Mouse (Mus musculus): ENCODE data around the gene Safb2. TPM values are rescaled to one million over a fixed set of nuclear protein-coding genes. Genes with fewer than 3 reads are reported as not detected.

The Safb2 gene
- polyA plus RNA-seq, 1 experiment = 110 TPM

DNA sequence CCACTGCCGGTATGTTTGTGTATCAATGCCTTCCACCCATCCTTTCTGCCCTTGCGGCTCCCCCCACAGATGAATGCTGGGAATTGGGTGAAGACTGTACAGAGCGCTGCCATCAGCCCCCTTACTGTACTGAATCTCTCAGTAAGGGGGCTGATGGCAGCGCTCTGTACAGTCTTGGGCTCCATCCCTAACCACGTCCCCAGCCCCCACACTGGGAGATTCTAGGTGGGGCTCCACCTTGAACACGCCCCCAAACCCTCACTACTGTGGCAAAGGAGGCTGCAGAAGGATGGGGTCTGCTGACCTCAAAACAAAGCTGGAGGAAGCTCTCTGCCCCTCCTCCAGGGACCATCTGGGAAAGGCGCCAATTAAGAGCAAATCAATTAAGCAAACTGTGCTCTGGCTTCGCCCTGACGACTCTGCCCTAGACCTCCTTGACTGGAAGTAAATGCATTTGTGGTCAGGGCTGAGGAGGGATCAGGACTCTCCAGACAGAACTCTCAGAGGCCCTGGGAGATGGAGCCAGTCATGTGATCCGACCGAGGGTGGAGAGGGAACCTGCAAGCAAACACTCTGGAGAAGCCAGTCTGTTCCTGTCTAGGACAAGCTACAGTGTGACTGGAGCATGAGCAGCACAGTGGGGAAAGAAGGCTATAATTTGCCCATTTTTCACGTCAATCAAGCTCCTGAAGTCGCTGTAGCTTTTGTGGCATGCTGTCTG lies 68.5 kb downstream of the Safb2 start:
- TF ChIP-seq CTCF (IDR thresholded peaks at IDR 0.05; ENCODE audit: extremely low read depth, insufficient read length, insufficient replicate concordance, low read depth, low read length) (no peak), POLR2A (IDR thresholded peaks at IDR 0.05; ENCODE audit: low read depth, low read length) (no peak)
- Histone ChIP-seq H3K27ac (ENCODE audit: insufficient read depth, low read depth, low read length) (no peak overlapping the region), H3K36me3 (ENCODE audit: control insufficient read depth, insufficient read depth, low read length) (no peaks in the 10 kb centered on the region), H3K4me1 (ENCODE audit: control insufficient read depth, insufficient read depth, insufficient read length, low read length) (peaks cover 9% of the 10 kb centered on the region), H3K27me3 (ENCODE audit: control insufficient read depth, insufficient read depth, low read length) (peaks cover 26% of the 10 kb centered on the region), H3K4me3 (ENCODE audit: low read depth, low read length) (no peak overlapping the region)
- WGBS = 14% methylated on average over 13 of the region's 13 CpGs

DNA sequence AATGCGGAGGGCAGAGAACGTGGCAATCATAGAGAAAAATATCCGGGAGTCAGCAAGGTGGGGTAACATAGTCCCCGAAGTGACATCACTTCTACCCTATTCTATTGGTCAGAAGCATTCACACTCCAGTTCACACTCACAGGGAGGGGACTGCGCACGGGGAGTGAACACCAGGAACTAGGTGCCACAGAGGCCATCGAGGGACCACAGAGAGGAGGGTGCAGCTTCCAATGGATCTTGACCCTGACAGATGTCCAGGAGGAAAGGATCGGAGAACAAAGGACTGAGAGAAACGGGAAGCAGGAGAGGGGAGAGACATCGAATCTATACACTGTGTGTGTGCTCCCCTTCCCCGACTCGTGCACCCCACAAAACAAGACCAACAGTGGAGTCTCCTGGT lies 69.5 kb downstream of the Safb2 start:
- 38% methylated on average over 12 of the region's 12 CpGs for WGBS
- Histone ChIP-seq H3K36me3 (ENCODE audit: control insufficient read depth, insufficient read depth, low read length) (no peaks in the 10 kb centered on the region), H3K4me3 (ENCODE audit: low read depth, low read length) (no peak overlapping the region), H3K27ac (ENCODE audit: insufficient read depth, low read depth, low read length) (no peak overlapping the region), H3K4me1 (ENCODE audit: control insufficient read depth, insufficient read depth, insufficient read length, low read length) (peaks cover 15% of the 10 kb centered on the region), H3K27me3 (ENCODE audit: control insufficient read depth, insufficient read depth, low read length) (peaks cover 35% of the 10 kb centered on the region)
- no peak for TF ChIP-seq CTCF (IDR thresholded peaks at IDR 0.05; ENCODE audit: extremely low read depth, insufficient read length, insufficient replicate concordance, low read depth, low read length)
- TF ChIP-seq POLR2A (IDR thresholded peaks at IDR 0.05; ENCODE audit: low read depth, low read length) = no peak

DNA sequence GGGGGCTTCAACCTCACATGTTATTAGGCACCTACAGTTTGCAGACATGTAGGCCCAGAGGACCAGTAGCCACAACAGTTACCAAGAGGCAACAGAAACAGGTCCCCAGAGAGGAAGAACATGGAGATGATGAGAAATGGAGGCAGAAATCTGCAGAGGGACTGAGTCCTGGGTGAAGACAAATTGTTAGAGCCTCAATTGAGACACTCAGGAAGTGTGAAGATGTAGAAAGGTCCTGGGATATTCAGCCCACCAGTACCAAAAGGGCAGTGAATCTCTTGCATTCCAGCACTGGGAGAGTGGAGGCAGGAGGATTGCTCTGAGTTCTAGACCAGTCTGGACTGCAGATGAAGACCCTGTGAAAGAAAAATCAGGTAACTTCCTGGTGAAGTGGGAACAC lies 70.1 kb downstream of the Safb2 start:
- Histone ChIP-seq H3K27ac (ENCODE audit: insufficient read depth, low read depth, low read length) (no peak overlapping the region), H3K36me3 (ENCODE audit: control insufficient read depth, insufficient read depth, low read length) (no peaks in the 10 kb centered on the region), H3K4me3 (ENCODE audit: low read depth, low read length) (no peak overlapping the region), H3K4me1 (ENCODE audit: control insufficient read depth, insufficient read depth, insufficient read length, low read length) (peaks cover 15% of the 10 kb centered on the region), H3K27me3 (ENCODE audit: control insufficient read depth, insufficient read depth, low read length) (peaks cover 35% of the 10 kb centered on the region)
- no peak for TF ChIP-seq CTCF (IDR thresholded peaks at IDR 0.05; ENCODE audit: extremely low read depth, insufficient read length, insufficient replicate concordance, low read depth, low read length)
- TF ChIP-seq POLR2A (IDR thresholded peaks at IDR 0.05; ENCODE audit: low read depth, low read length) = no peak

DNA sequence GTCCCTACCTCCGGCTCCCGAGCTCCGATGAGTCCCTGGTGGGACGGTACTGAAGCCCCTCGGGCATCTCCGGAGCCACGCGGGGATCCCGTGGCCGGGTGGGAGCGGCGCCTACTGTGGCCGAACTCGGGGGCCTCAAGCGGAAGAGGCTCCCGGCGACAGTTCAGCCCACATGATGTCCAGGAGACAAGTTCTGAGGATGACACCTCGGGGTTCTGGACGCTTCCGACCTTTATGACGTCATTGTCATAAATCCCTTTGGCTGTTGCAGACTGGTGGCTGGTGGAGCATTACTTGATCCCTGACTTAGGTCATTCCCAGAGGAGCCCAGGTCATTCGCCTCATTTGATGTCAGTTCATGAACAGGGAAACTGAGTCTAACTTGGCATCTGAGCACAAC lies 72.1 kb downstream of the Safb2 start, which contains the start of gene Znrf4:
Znrf4 (minus strand) TSS at position 122 of the 400 bp plus-strand sequence.
- H3K4me1 ChIP-seq (ENCODE audit: control insufficient read depth, insufficient read depth, insufficient read length, low read length) = peaks cover 17% of the 10 kb centered on the region
- H3K4me3 ChIP-seq (ENCODE audit: low read depth, low read length) = peak within 1 kb of the TSS; percentile 27
- H3K27ac ChIP-seq (ENCODE audit: insufficient read depth, low read depth, low read length) = no peak within 1 kb of the TSS
- WGBS = 61% methylated on average over 22 of the region's 22 CpGs
- H3K27me3 ChIP-seq (ENCODE audit: control insufficient read depth, insufficient read depth, low read length) = peaks cover 35% of the 10 kb centered on the region
- no peaks in the 10 kb centered on the region for H3K36me3 ChIP-seq (ENCODE audit: control insufficient read depth, insufficient read depth, low read length)
- TF ChIP-seq CTCF (IDR thresholded peaks at IDR 0.05; ENCODE audit: extremely low read depth, insufficient read length, insufficient replicate concordance, low read depth, low read length) (no peak), POLR2A (IDR thresholded peaks at IDR 0.05; ENCODE audit: low read depth, low read length) (no peak)

DNA sequence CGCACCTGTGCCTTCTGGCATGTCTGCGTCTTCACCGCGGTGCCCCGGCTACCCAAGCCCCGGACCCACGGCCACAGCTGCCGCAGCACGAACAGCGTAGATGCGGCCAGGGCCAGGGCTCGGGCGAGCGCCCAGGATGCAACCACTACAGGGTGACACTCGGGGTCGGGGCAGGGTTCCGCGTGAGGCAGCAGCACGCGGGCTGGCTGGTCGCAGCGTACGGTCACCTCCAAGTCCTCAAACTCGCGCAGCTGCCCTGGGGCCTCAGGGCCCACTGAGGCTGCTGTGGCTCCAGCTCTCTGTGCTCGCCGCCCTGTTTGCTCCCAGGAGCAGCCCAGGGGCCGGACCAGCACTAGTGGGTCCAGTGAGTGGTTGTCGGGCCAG lies 72.7 kb downstream of the Safb2 start:
- no peak overlapping the region for H3K27ac ChIP-seq (ENCODE audit: insufficient read depth, low read depth, low read length)

DNA sequence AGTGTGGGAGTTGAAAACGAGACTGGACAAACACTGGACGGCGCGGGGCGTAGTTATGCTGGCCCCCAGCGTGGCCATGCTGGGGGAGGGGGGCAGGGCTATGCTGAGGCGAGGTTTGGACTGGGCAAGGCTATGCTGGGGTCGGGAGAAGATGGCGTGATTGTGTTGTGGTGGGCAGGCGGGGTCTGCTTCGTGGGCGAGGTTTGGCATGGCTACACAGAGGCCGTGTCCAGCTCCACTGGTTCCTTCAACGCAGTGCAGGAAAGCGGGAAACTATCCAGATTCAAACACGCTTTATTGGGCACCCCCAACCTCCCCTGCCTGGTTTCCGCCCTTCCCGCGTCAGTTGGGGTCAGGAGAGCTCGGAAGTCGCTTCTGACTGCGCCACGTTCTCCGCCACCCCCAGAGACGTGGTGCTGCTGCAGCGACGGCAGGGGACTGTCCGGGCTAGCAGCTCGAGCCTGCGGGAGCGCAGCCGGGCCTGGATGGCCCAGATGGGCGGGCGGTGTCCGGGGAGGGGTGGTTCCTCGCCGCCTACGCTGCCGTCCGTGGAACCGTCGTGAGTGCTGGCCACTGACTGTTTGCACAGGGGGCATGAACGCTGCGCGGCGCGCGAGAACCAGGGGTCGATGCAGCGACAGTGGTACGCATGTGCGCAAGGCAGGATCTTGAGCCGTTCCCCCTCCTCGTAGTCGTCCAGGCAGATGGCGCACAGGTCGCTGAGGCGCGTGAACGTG lies 73.2 kb downstream of the Safb2 start:
- Histone ChIP-seq H3K27me3 (ENCODE audit: control insufficient read depth, insufficient read depth, low read length) (peaks cover 35% of the 10 kb centered on the region), H3K4me1 (ENCODE audit: control insufficient read depth, insufficient read depth, insufficient read length, low read length) (peaks cover 26% of the 10 kb centered on the region), H3K27ac (ENCODE audit: insufficient read depth, low read depth, low read length) (no peak overlapping the region), H3K36me3 (ENCODE audit: control insufficient read depth, insufficient read depth, low read length) (no peaks in the 10 kb centered on the region), H3K4me3 (ENCODE audit: low read depth, low read length) (peak overlapping the region; percentile 27)
- 8% methylated on average over 60 of the region's 60 CpGs for WGBS
- no peak for TF ChIP-seq POLR2A (IDR thresholded peaks at IDR 0.05; ENCODE audit: low read depth, low read length)
- TF ChIP-seq CTCF (IDR thresholded peaks at IDR 0.05; ENCODE audit: extremely low read depth, insufficient read length, insufficient replicate concordance, low read depth, low read length) = no peak

More for the DNA sequence above, 72.7 kb downstream of the Safb2 start:
- Histone ChIP-seq H3K4me3 (ENCODE audit: low read depth, low read length) (peak overlapping the region; percentile 27), H3K36me3 (ENCODE audit: control insufficient read depth, insufficient read depth, low read length) (no peaks in the 10 kb centered on the region), H3K4me1 (ENCODE audit: control insufficient read depth, insufficient read depth, insufficient read length, low read length) (peaks cover 23% of the 10 kb centered on the region), H3K27me3 (ENCODE audit: control insufficient read depth, insufficient read depth, low read length) (peaks cover 35% of the 10 kb centered on the region)
- no peak for TF ChIP-seq POLR2A (IDR thresholded peaks at IDR 0.05; ENCODE audit: low read depth, low read length)
- TF ChIP-seq CTCF (IDR thresholded peaks at IDR 0.05; ENCODE audit: extremely low read depth, insufficient read length, insufficient replicate concordance, low read depth, low read length) = no peak
- 24% methylated on average over 29 of the region's 29 CpGs for WGBS

Other genes with a start within 250 kb of the Safb2 start
- 42.5 and 54.1 TPM in 2 replicates for gene Ptprs, start 108.1 kb downstream of the Safb2 start, polyA plus RNA-seq (2012; rRNA removed)
- gene Znrf4, start 72.2 kb downstream of the Safb2 start, polyA plus RNA-seq (2012; rRNA removed) = not detected in 2 replicates
- 2.7 TPM in 2 replicates for gene Gm20219, start 30.2 kb downstream of the Safb2 start, polyA plus RNA-seq (2012; rRNA removed)
- gene Safb, start 240 bp upstream of the Safb2 start, polyA plus RNA-seq (2012; rRNA removed) = 47.8 and 95.7 TPM in 2 replicates
- 136 and 142 TPM in 2 replicates for gene 2410015M20Rik, start 25.2 kb upstream of the Safb2 start, polyA plus RNA-seq (2012; rRNA removed)
- 1,882 and 2,245 TPM in 2 replicates for gene Rpl36, start 28.8 kb upstream of the Safb2 start, polyA plus RNA-seq (2012; rRNA removed)
- gene Lonp1, start 42.3 kb upstream of the Safb2 start, polyA plus RNA-seq (2012; rRNA removed) = 31.1 and 55.7 TPM in 2 replicates
- 0.09 and 0.25 TPM in 2 replicates for gene Catsperd, start 43.6 kb upstream of the Safb2 start, polyA plus RNA-seq (2012; rRNA removed)
- gene Ranbp3, start 88.7 kb upstream of the Safb2 start, polyA plus RNA-seq (2012; rRNA removed) = 37.2 and 65.1 TPM in 2 replicates
- gene Ndufa11, start 133.2 kb upstream of the Safb2 start, polyA plus RNA-seq (2012; rRNA removed) = 662 and 1,009 TPM in 2 replicates
- gene Vmac, start 133.4 kb upstream of the Safb2 start, polyA plus RNA-seq (2012; rRNA removed) = 13.2 and 18.0 TPM in 2 replicates
- 34.9 and 36.8 TPM in 2 replicates for gene Nrtn, start 172.9 kb upstream of the Safb2 start, polyA plus RNA-seq (2012; rRNA removed)
- gene Dus3l, start 180.2 kb upstream of the Safb2 start, polyA plus RNA-seq (2012; rRNA removed) = 32.1 and 55.6 TPM in 2 replicates
- 2.0 and 3.7 TPM in 2 replicates for gene Prr22, start 185.7 kb upstream of the Safb2 start, polyA plus RNA-seq (2012; rRNA removed)
- 7.7 and 15.4 TPM in 2 replicates for gene Rfx2, start 246.4 kb upstream of the Safb2 start, polyA plus RNA-seq (2012; rRNA removed)